Mouse (Mus musculus): ENCODE data around the gene 1700029J07Rik. TPM values are rescaled to one million over a fixed set of nuclear protein-coding genes. Genes with fewer than 3 reads are reported as not detected.

1700029J07Rik gene
- total RNA-seq (2022), result under 1 TPM; 0.27 to 0.62 (median 0.37) TPM

DNA sequence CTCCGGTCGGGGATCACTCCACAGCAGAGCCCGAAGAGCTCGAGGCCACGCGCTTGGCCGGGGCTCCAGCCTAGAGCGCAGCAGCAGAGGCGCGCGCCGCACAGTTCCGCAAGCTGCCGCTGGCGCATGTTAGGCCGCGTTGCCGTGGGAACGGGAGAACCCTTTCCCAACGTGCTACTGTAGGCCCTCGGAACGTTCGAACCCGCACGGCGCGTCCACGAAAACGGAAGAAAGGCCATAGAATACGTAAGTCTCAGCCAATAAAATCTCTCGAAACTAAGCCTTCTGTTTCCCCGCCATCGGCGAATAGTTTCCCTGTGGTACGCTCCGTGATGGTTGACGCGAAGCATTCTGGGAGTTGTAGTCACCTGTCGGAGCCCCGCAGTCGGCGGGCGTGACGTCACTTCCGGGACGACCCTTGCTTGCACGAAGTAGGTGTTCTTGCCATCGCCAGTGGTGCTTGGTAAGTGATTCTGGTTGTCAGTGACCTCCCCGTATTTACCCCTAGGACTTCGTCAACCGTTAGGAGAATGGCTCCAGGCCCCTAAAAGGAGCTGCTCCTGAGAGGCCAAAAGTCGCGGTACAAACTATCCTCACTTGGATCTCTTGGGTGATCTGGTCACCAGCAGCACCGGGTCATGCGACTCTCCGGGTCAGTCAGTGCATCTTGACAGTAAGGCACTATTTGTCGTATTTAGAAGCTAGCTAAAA lies at the start of gene 1700029J07Rik, which contains the start of gene Ufsp2:
Gene 1700029J07Rik (minus strand): TSS at position 127 of the 711 bp plus-strand sequence.
Gene Ufsp2 (plus strand): TSS at position 403 of the 711 bp plus-strand sequence.
- DNase-seq (ENCODE audit: low spot score in 2 of 2), result peak; percentile 93

DNA sequence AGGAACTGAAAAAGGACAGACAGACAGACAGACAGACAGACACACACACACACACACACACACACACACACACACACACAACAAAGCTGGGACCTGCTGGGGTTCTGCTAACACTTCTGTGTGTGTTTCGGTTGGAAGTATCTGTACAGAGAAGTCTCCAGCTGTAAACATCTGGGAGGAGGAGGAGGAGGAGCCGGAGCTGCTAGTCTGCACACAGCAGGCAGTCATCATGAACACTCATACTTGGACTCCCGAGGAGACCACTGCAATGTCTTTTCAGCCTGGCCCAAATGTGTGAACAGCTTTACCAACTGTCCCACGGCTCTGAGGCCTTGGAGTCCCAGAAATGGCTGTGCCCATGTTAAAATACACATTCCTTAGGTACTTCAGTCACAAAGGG lies 49.3 kb upstream of the 1700029J07Rik start:
- DNase-seq (ENCODE audit: low spot score in 2 of 2), result no peak

DNA sequence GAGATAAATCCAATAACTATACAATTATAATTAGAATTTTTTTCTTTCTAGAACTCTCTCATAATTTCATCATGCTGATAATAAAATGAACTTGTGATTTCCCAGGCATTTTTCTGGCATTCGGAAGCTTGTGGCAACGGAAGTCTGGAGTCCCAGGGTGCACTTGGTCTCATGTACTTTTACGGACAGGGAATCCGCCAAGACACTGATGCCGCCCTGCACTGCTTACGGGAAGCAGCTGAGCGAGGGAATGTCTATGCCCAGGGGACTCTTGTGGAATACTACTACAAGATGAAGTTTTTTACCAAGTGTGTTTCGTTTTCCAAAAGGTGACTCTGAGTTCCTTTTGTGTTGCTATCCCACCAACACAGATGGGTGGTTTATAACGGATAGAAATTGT lies 47.7 kb upstream of the 1700029J07Rik start:
- DNase-seq (ENCODE audit: low spot score in 2 of 2), result no peak

DNA sequence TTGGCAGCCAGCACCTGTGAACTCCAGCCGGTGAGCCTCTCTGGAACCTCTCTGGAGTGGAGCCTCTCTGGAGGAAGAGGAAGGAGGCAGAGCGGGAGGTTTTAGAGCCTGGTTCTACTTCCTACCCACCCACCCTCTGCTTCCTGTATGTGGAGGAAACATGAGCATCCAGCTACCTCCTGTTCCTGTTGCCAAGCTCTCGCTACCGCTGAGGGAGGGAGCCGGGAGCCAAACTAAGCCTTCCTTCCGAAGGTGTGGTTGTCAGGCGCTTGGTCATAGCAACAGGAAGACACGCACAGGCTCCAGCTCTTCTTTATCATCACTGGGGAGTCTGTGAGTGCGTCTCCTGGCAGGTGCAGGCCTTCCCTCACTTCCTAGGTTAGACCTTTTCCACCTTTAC lies 47.2 kb upstream of the 1700029J07Rik start:
- DNase-seq (ENCODE audit: low spot score in 2 of 2), result no peak

DNA sequence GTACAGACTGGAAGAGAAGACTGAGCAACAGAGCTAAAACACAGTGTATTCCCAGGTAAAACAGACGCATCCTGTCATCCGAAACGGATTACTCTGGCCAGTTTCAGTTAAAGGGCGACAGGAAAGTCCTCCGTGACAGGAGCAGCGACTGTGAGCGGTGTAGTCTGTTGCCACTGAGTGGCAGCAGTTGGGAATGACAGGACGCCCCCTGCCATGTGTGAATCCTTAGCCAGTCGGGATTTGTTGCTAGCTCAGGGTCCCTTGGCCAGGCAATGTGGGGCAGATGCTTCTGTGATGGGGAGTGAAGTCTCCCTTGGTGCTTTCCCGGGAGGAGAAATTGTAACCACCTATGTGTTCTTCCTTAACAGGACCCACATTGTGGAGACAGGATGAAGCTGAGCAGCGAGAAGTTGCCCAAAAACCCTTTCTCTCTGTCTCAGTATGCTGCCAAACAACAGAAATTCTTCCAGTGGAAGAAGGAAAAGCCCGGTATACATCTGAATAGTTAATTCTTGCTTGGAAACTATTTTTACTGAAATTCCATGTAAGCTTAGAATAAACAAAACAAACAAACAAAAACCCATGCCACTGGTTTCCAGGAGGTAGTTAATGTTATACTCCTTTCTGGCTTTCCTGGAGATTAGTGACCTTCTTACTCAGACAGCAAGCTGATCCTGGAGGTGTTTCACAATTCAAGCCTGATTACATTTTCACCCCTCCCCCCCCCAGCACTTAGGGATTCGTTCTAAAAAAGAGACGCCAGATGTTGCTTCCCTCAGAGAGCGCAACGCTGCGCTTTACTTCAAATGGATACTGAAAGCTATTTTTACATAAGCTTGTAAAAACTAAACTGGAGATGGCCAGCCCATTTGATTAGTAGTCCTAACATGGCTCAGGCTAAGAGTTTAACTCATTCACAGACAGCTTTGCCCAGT lies 36.0 kb upstream of the 1700029J07Rik start:
- DNase-seq (ENCODE audit: low spot score in 2 of 2), result no peak

DNA sequence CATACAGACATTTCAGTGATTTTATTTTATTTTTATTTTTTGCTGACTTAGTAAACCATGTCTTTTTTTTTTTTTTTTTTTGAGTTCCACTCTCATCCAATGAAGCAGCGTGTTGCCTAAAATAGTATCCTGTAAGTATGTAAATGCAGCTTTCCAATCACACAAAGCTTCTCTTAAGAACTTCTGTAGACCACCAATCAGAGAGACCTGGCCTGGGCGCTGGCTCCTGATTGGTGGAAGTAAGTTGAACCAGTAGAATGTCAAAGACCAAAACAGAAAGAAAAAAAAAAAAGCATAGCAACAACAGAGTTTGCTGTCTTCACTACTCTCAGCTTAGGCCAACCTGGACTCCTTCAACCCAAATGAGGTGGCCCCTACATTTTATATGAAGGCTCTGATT lies 35.3 kb upstream of the 1700029J07Rik start:
- DNase-seq (ENCODE audit: low spot score in 2 of 2), result peak in 1 of 2 experiments; percentile 20

DNA sequence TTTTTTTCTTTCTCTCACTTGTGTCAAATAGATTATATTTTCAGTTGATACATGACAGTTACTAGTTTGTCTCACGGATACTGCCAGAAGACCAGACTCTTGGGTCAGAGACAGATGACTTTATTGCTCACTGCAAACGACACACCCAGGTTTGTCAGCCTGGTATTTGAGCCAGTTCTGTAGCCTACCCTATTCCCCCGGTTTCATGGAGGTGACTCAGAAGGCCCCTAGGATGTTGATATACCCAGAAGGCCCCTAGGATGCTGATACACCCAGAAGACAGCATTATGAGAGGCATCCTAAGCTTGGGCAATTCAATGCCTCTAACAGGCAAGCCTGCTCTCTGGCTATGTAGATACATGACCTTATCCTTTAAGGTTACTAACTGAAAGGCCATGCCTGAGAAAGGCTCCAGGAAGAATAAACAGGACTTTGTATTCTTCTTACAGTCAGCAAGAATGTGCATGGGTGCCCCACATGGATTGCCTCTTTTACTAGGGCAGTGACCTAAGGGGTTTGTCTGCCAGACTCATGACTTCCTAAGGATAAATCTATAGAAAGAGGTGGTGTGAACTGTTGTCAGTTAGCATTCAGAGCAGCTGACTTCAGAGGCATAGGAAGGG lies 32.1 kb upstream of the 1700029J07Rik start:
- no peak for DNase-seq (ENCODE audit: low spot score in 2 of 2)

DNA sequence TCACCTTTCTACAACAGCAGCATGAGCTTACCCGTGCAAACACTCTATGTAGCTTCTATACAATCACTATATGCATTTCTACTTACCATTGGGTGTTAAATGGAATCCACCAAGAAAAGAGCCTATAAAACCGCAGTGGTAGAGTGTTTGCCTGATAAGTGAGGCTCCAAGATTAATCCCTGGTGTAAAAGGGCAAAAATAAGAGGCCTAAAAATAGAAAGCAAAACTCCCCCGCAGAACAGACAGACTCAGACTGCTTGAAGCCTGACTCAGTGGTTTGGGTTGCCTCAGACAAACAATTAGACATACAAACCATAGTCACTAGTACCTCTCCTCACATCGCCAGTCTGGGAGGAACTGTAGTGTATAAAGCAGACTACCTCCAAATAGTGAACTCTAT lies 30.5 kb upstream of the 1700029J07Rik start, which contains the start of gene Ankrd37:
Gene Ankrd37 (minus strand): TSS at position 112 of the 400 bp plus-strand sequence.
- DNase-seq (ENCODE audit: low spot score in 2 of 2), result no peak

DNA sequence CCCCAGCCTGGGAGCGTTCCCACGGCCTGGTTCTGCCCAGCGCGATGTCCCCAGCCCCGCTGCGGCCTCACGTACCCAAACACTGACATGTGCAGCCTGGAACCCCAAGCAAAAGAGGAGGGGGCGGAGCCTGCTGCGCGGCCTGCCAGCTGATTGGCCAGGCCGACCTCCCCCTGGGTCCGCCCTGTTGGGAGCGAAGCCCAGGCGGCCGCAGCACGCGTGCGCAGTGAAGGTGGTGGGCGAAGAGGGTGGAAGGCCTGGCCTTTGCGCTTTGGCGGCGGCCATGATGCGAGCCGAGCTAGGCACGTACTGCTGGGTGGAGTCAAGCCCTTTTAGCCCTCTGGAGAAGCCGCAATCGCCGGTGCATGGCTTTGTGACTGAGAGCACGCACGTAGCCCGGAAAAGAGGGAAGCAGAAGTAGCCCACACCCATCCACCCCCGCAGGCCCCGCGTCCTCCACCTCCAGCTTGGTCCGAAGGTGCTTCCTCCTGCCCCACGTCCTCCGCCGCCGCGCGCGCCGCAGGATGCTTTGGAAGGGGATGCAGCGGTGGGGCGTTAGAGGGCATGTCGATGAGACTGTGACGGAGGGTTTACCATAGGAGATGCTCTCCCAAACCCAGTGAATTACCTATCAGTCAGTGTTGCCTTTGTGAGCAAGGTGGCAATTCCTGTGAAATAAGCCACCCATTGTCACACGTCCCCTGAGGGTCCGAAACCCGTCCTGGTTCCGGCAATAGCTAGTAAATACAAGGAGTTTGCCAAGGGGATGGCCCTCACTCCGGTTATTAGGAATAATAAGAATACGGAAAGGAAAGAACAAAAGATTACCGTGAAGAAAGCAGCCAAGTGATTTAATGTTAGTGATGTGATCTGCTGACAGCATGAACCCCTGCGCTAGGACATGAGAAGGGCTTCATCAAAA lies 25.0 kb upstream of the 1700029J07Rik start:
- peak; percentile 98 to 99 for DNase-seq (ENCODE audit: low spot score in 2 of 2)

DNA sequence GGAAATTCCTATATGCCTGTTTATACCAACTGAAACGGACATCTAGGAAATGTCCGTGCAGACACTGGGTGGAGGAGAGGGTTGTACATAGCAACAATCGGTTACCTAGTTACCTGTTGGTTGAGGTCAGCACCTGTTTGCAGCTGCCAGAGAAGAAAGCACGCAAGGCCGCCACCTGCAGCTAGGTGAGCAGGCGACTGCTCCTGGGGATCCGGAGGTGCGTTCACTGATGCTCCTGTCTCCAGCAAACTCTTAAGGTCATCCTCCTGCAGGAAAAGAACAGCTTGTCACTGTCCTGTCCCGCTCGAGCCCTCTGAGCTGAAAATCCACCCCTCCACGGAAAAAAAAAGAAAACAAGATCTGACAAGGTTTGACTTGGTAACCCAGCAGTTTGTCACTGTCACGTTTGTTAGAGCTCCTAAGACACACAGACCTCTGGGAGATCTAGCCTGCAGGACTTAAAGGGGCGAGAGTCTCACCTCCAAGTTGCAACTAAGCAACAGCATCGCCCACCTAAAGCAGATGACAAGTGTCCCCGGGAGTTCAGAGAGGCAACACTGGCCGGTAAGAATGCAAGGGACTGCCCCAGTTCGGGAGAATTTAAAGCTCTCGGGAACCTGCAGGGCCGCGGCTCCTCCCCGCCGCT lies 24.2 kb upstream of the 1700029J07Rik start, which contains the start of gene Lrp2bp:
Gene Lrp2bp (plus strand): TSS at position 166 of the 646 bp plus-strand sequence.
- peak in 1 of 2 experiments; percentile 8 for DNase-seq (ENCODE audit: low spot score in 2 of 2)

DNA sequence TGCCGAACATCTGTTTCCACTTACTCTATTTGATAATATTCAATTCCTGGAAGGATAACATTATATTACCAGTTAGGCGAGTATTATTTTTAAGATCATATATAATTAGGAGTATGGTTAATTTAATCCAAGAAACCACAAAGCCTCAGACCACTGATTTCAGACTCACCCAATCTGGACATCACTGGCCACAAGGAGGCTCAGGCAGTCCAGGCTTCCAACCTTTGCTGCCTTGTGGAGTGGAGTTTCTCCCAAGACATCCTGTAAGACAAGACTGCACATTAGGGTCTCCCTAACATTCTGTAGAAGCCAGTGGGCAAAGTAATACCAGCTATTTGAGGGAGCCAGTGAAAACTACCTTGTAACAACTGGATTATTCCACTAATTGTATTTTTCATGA lies 23.2 kb upstream of the 1700029J07Rik start:
- DNase-seq (ENCODE audit: low spot score in 2 of 2), result no peak

DNA sequence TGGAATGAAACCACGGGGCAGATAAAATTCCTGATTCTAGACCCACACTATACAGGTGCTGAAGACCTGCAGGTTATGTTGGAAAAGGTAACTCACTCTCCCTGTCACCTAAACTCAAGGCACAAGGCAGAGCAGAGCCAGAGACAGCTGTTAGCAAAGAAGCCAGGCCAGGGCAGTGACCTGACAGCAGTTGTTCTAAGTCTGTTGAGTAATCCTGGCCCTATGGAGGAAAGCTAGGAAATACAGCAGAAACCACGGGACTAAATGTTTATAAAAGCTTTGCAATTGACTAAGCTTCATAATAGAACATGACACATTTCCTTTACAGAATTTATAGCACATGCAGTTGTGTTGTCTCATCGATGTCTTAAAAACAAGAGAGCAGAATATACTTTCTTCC lies 20.5 kb upstream of the 1700029J07Rik start:
- DNase-seq (ENCODE audit: low spot score in 2 of 2), result no peak

DNA sequence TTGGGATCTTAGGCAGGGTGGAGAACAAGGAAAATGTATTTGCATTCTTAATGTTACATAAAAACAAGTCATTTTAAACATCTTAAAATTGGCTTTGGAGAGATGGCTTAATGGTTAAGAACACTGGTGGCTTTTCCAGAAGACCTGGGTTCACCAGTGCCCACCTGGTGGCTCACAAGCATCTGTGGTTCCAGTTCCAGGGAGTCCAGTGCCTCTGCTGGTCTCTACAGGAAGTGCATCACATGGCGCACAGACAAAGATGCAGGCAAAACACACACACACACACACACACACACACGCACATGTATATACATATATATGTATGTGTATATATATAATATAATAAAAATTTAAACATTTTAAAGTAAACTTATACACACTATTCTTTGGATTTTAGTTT lies 19.1 kb upstream of the 1700029J07Rik start:
- no peak for DNase-seq (ENCODE audit: low spot score in 2 of 2)

DNA sequence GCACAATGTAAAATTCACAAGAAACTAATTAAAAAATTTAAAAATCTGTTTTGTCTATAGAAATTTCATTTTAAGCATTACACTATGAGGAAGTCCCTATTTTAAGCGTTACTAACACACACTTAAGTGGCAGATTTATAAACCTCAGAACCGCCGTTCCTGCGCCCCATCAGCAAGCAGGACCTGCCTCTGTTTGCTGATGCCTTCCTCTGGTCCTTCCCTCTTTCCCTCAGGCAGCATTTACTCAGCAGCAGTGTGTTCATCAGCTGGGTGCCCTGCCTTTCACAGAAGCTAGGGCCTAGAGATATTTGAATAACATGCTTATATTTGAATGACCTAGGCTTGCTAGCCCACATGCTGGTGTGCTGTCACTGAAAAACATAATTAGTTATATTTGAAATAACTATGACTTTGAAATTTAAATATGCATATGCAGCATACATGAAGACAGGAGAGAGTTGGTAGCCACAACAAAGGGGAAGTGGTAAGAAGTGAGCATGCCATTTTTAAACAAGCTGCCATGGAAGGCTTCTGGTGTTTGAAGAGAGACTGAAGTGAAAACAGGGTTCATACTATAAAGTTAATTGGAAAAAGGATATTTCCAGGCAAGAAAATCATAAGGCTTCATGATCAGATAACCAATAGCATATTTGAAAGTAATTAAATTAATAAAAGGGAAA lies 15.7 kb upstream of the 1700029J07Rik start:
- DNase-seq (ENCODE audit: low spot score in 2 of 2), result no peak

DNA sequence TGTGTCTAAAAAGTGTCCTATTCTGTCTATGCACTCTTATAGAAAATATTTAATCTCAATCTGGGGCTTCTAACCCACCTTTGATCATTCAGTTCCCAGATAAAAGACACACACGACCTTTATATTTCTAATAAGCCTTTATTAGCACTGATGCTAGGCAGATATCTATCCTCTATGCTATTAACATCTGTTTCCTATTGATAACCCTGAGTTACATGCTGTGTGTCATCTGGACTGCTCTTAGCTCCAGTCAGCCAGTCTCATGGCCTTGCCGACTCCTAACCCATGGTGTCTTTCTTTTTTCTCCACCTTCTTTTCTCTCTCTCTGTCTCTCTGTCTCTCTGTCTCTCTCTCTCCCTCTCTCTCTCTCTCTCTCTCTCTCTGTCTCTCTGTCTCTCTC lies 13.1 kb upstream of the 1700029J07Rik start:
- no peak for DNase-seq (ENCODE audit: low spot score in 2 of 2)

DNA sequence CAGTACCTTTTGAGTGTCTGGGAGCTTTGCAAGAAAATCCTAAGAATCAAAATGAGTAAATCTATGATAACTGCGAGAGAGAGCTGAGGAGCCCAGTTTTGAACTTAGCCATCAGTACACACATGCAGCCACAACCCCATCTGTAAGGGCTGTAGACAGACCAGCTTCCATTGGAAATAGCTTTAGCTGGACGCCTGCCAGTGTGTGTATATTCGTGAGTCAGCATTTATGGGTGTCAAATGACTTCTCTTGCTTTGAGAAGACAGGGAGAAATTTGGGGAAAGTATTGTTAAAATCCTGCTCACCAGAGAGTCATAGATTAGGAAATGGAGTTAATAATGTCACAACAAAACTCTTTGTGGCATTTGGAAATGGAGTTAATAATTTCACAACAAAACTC lies 11.6 kb upstream of the 1700029J07Rik start:
- no peak for DNase-seq (ENCODE audit: low spot score in 2 of 2)

DNA sequence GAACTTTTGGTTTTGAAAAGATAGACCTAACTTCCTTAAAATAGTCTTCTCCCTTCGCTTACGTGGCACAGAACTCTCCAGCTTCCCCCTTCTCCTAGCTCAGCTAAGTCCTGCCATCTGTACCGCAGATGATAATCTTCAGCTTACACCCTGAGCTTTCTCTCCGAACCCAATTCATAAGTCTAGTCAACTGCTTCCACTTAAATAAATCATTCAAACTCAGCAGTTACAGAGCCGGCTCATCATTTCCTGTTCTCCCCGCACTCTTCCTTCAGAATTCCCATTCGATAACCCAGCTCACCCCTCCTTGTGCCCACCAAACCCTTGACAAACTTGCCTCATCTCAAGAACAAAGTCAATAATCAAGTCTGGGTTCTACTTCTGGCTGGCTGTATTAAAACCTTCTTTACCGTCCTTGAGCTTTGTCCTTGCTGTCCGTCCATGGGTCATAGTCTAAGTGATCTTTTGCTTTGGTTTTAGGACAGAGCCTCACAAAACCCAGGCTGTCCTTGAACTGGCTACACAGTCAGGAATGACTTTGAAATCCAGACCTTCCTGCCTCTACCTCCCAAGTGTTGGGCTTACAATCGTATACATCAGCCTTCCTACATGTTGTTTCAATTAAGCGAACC lies 901 bp upstream of the 1700029J07Rik start:
- DNase-seq (ENCODE audit: low spot score in 2 of 2), result no peak

DNA sequence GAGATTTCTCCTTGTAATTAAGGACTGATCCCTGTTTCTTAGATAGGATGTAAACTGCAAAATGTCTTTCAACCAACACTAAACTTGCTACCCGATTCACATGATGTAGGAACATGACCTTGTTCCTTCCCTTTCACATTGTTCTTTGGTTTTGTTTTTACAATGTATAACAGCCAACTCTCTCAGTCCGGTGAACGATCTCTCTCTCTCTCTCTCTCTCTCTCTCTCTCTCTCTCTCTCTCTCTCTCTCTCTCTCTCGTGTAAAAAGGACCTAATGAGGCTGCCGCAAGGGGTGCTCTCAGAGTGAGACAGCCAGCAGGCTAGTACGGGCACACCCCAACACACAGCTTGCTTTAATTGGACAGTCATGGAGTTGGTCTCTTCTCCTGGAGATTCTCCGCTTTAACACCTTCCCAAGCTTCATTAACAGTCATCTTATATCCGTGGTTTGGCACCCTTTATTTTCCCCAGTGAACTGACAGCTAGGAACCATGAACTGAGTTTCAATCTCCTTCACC lies 1.0 kb downstream of the 1700029J07Rik start:
- DNase-seq (ENCODE audit: low spot score in 2 of 2), result no peak

DNA sequence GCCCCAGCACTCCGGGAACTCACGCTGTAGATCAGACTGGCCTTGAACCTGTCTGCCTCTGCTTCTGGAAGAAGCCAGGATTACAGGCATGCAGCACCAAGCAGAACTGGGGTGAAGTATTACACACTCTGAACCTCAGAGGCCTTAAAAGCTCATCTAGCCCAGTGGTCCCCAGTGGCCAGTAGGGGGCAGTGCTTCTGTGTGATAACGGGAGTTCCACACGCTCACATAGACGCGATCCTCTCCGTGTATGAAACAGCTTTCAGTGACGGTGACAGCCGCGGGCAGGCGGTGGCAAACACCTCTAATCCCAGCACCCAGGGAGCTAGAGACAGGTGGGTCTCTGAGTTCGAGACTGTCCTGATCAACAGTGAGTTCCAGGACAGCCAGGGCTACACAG lies 4.2 kb downstream of the 1700029J07Rik start:
- DNase-seq (ENCODE audit: low spot score in 2 of 2), result no peak
